ENCODE assay signal across 32 mouse cellular contexts in the genomic region with DNA sequence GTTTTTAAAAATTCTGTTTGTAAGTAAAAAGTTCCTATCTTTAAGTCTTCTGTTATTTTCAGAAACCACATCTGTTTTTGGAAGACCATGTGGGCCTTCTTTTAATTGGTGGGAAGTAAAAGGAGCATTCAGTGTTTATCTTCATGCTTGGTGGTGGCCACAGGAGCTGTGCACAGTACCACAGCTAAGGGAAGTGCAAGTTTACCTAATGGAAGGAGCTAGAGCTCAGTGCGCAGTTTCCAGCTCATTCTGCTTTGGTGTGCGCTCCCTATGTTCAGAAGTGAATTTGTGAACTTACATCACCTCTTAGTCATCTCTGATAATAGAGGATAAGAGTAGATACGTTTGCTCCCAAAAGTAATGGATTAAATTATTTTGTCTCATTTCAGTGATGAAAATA. TPM values are rescaled to one million over a fixed set of nuclear protein-coding genes. Genes with fewer than 3 reads are reported as not detected.
DNase-seq lines count a peak whose midpoint lies in the region; ATAC-seq and TF ChIP-seq lines count a peak whose summit lies in the region.
"Had no signal": no experiment of that assay in that cellular context is flagged by ENCODE, and none has a peak within 500 bp of the region (broad histone marks: within the 10 kb centered on the region; RNA-seq: fewer than 3 reads in every experiment).

No protein-coding gene starts in this region.

- no peaks in the 10 kb centered on the region for H3K27me3 ChIP-seq in liver, adult 2 months (ENCODE audit: control insufficient read depth, insufficient read depth, low read length)
- H3K27me3 ChIP-seq in stomach, postnatal 0 days (ENCODE audit: control insufficient read depth, insufficient read depth, low read length), result no peaks in the 10 kb centered on the region
- no peaks in the 10 kb centered on the region for H3K27me3 ChIP-seq in limb, embryonic 10.5 days (ENCODE audit: low read depth, poor library complexity, severe bottlenecking)
- H3K27me3 ChIP-seq: embryonic facial prominence, embryonic 13.5 days; forebrain, embryonic 12.5 days; forebrain, embryonic 15.5 days; heart, embryonic 12.5 days; heart, embryonic 15.5 days; hindbrain, embryonic 13.5 days had no signal

- TF ChIP-seq EP300 in stomach, postnatal 0 days (optimal IDR thresholded peaks at IDR 0.05), result no peak

- no peak overlapping the region for H3K4me2 ChIP-seq in stomach, postnatal 0 days (replicated peaks; ENCODE audit: low read depth)
- H3K4me2 ChIP-seq: embryonic facial prominence, embryonic 13.5 days; forebrain, embryonic 12.5 days; forebrain, embryonic 15.5 days; heart, embryonic 12.5 days; heart, embryonic 15.5 days; hindbrain, embryonic 13.5 days had no signal

- DNase-seq in liver, adult 2 months (ENCODE audit: extremely low read depth, low read depth, low spot score), result peak; percentile 1
- no peak for DNase-seq in liver
- no peak for DNase-seq in stomach, postnatal 0 days (ENCODE audit: low spot score)
- no peak for DNase-seq in limb, embryonic 10.5 days (ENCODE audit: low spot score)
- DNase-seq in cerebellum, adult 11-12 months, result no peak
- DNase-seq: adrenal gland, postnatal 10 days; adrenal gland, postnatal 36 days; cerebellum, adult 2 months; cerebellum, adult 9-11 months; cerebellum, postnatal 25 days; embryo, embryonic 11 days; gastrocnemius, postnatal 25 days; heart, adult 18-20 months; heart, postnatal 10 days; heart, postnatal 36 days had no signal

- no peaks in the 10 kb centered on the region for H3K79me2 ChIP-seq in liver, adult 2 months (ENCODE audit: control insufficient read depth, insufficient read depth, low read length)

- 84% methylated on average over 3 of the region's 3 CpGs for WGBS in liver, adult 2 months
- 65% methylated on average over 3 of the region's 3 CpGs for WGBS in stomach, postnatal 0 days
- 92% methylated on average over 3 of the region's 3 CpGs for WGBS in limb, embryonic 10.5 days

- H3K4me3 ChIP-seq in liver, adult 2 months (ENCODE audit: insufficient read depth, low read depth, low read length), result no peak overlapping the region
- no peak overlapping the region for H3K4me3 ChIP-seq in stomach, postnatal 0 days (ENCODE audit: low read depth, low read length)
- H3K4me3 ChIP-seq in limb, embryonic 10.5 days, result no peak overlapping the region
- H3K4me3 ChIP-seq: embryonic facial prominence, embryonic 10.5 days; embryonic facial prominence, embryonic 13.5 days; erythroblast, embryonic 14.5 days; forebrain, embryonic 12.5 days; forebrain, embryonic 15.5 days; heart, embryonic 12.5 days; heart, embryonic 15.5 days; hindbrain, embryonic 10.5 days; hindbrain, embryonic 13.5 days had no signal

- ATAC-seq in megakaryocyte progenitor cell, adult 5-6 weeks (replicated peaks; ENCODE audit: poor library complexity), result 0 out of 2 replicates have a peak, but pooled peaks have one; percentile 29
- ATAC-seq in stomach, postnatal 0 days (ENCODE audit: low FRiP score, low TSS enrichment), result 0 out of 2 replicates have a peak, but pooled peaks have one; percentile 49
- ATAC-seq: activated CD4-positive, CD25-positive, alpha-beta regulatory T cell, adult 4 months; forebrain, embryonic 15.5 days; hindbrain, embryonic 16.5 days had no signal

- H3K27ac ChIP-seq in liver, adult 2 months (replicated peaks; ENCODE audit: insufficient read depth, low read depth, low read length), result no peak overlapping the region
- no peak overlapping the region for H3K27ac ChIP-seq in stomach, postnatal 0 days (replicated peaks)
- H3K27ac ChIP-seq in limb, embryonic 10.5 days, result no peak overlapping the region
- H3K27ac ChIP-seq: embryonic facial prominence, embryonic 10.5 days; embryonic facial prominence, embryonic 13.5 days; forebrain, embryonic 12.5 days; forebrain, embryonic 15.5 days; heart, embryonic 15.5 days; hindbrain, embryonic 10.5 days; hindbrain, embryonic 13.5 days had no signal

- TF ChIP-seq POLR2A in liver, adult 2 months (IDR thresholded peaks at IDR 0.05; ENCODE audit: extremely low read depth, insufficient read depth, low read length), result no peak

- H3K9ac ChIP-seq in liver, adult 2 months (ENCODE audit: low read depth, low read length), result no peak overlapping the region
- no peak overlapping the region for H3K9ac ChIP-seq in stomach, postnatal 0 days (ENCODE audit: low read length)
- H3K9ac ChIP-seq: embryonic facial prominence, embryonic 13.5 days; forebrain, embryonic 12.5 days; forebrain, embryonic 15.5 days; heart, embryonic 12.5 days; heart, embryonic 15.5 days; hindbrain, embryonic 13.5 days had no signal

- H3K9me3 ChIP-seq in stomach, postnatal 0 days (ENCODE audit: control insufficient read depth, low read length), result no peaks in the 10 kb centered on the region
- H3K9me3 ChIP-seq in limb, embryonic 10.5 days (replicated peaks), result no peaks in the 10 kb centered on the region
- H3K9me3 ChIP-seq: embryonic facial prominence, embryonic 10.5 days; embryonic facial prominence, embryonic 13.5 days; forebrain, embryonic 12.5 days; forebrain, embryonic 15.5 days; heart, embryonic 12.5 days; heart, embryonic 15.5 days; hindbrain, embryonic 10.5 days; hindbrain, embryonic 13.5 days had no signal

- no peaks in the 10 kb centered on the region for H3K4me1 ChIP-seq in liver, adult 2 months (ENCODE audit: control insufficient read depth, insufficient read depth, low read length)
- no peaks in the 10 kb centered on the region for H3K4me1 ChIP-seq in stomach, postnatal 0 days (replicated peaks; ENCODE audit: control insufficient read depth, insufficient read depth)
- H3K4me1 ChIP-seq in limb, embryonic 10.5 days, result no peaks in the 10 kb centered on the region
- H3K4me1 ChIP-seq: embryonic facial prominence, embryonic 10.5 days; embryonic facial prominence, embryonic 13.5 days; forebrain, embryonic 12.5 days; forebrain, embryonic 15.5 days; heart, embryonic 12.5 days; heart, embryonic 15.5 days; hindbrain, embryonic 10.5 days; hindbrain, embryonic 13.5 days had no signal

- no peaks in the 10 kb centered on the region for H3K36me3 ChIP-seq in liver, adult 2 months (ENCODE audit: control insufficient read depth, insufficient read depth, low read length)
- no peaks in the 10 kb centered on the region for H3K36me3 ChIP-seq in stomach, postnatal 0 days (ENCODE audit: control insufficient read depth, insufficient read depth, low read length)
- H3K36me3 ChIP-seq in limb, embryonic 10.5 days, result no peaks in the 10 kb centered on the region
- H3K36me3 ChIP-seq: embryonic facial prominence, embryonic 10.5 days; embryonic facial prominence, embryonic 13.5 days; forebrain, embryonic 12.5 days; forebrain, embryonic 15.5 days; heart, embryonic 12.5 days; heart, embryonic 15.5 days; hindbrain, embryonic 10.5 days; hindbrain, embryonic 13.5 days had no signal

- TF ChIP-seq CTCF in liver, adult 2 months (IDR thresholded peaks at IDR 0.05; ENCODE audit: low read depth, low read length), result no peak
- TF ChIP-seq CTCF in stomach, postnatal 0 days (IDR thresholded peaks at IDR 0.05; ENCODE audit: low read depth), result no peak

RNA-seq across cellular contexts. Expression of gene 4933425L06Rik, which starts 40.2 kb away (rescaled TPM):
- not detected in 2 replicates for total RNA-seq in liver, adult 2 months (2014; rRNA removed)
- polyA plus RNA-seq in liver, adult 2 months (2012; rRNA removed), result not detected in 2 replicates
- not detected in 2 replicates for total RNA-seq in megakaryocyte progenitor cell, adult 5-6 weeks (2015)
- not detected in 2 replicates for total RNA-seq in megakaryocyte progenitor cell, adult 5-6 weeks (2017)
- polyA plus RNA-seq in stomach, postnatal 0 days (2015; fragmentation: Nextera tagmentation; extraction: Ambion mirVana), result not detected in 2 replicates
- not detected in 2 replicates for polyA plus RNA-seq in limb, embryonic 10.5 days (2016; fragmentation: Nextera tagmentation; extraction: Ambion mirVana)
- total RNA-seq: adrenal gland, adult 18-20 months; adrenal gland, postnatal 10 days; adrenal gland, postnatal 36 days; ES-E14; gastrocnemius, adult 8-10 months; gastrocnemius, postnatal 25 days; heart, adult 18-20 months; heart, postnatal 10 days; heart, postnatal 36 days had no signal
- polyA plus RNA-seq: activated CD4-positive, CD25-positive, alpha-beta regulatory T cell, adult 4 months; cerebellum, adult 2 months; cortical plate, adult 2 months; embryonic facial prominence, embryonic 10.5 days; embryonic facial prominence, embryonic 13.5 days; erythroblast, embryonic 14.5 days; forebrain, embryonic 12.5 days; forebrain, embryonic 15.5 days; gonadal fat pad, adult 2 months; heart, embryonic 12.5 days; heart, embryonic 15.5 days; hindbrain, embryonic 10.5 days; hindbrain, embryonic 13.5 days had no signal
